Mouse (Mus musculus): Measurements from ENCODE around the gene Lama2. TPM values are rescaled to one million over a fixed set of nuclear protein-coding genes. Genes with fewer than 3 reads are reported as not detected.

Lama2 gene
- 3.8 and 4.2 TPM in 2 replicates for polyA plus RNA-seq (2015; fragmentation: Nextera tagmentation; extraction: Ambion mirVana)

DNA sequence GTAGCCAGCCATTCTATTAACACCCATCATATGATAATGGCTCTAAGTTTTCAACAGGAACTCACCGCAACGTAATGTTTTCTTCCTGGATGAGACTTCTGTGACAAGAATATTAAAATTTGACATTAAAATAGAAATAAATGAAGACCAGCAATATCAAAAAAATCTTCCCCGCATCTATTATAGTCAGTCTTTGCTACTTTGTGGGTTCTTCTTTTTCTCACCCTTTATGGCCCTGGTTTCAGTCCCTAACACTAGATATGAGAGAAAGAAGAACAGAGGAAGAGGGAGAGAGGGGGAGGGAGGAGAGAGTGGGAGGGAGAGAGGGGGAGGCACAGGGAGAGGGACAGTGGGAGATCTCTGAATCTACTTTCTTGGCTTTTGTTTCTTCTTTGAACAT is at the start of gene Lama2:
TSS of gene Lama2 (minus strand) at position 101 of the 400 bp plus-strand sequence.
- no peaks in the 10 kb centered on the region for H3K27me3 ChIP-seq
- H3K9me3 ChIP-seq = no peaks in the 10 kb centered on the region
- no peak within 1 kb of the TSS for H3K4me2 ChIP-seq (replicated peaks)
- 93% methylated on average over 3 of the region's 3 CpGs for WGBS
- no peak within 1 kb of the TSS for H3K27ac ChIP-seq (replicated peaks)
- no peak within 1 kb of the TSS for H3K4me3 ChIP-seq
- no peak for ATAC-seq (replicated peaks)
- H3K9ac ChIP-seq (replicated peaks) = no peak within 1 kb of the TSS
- H3K4me1 ChIP-seq = peaks cover 10% of the 10 kb centered on the region; the same call in 1 of the 2 replicates
- H3K36me3 ChIP-seq = no peaks in the 10 kb centered on the region

DNA sequence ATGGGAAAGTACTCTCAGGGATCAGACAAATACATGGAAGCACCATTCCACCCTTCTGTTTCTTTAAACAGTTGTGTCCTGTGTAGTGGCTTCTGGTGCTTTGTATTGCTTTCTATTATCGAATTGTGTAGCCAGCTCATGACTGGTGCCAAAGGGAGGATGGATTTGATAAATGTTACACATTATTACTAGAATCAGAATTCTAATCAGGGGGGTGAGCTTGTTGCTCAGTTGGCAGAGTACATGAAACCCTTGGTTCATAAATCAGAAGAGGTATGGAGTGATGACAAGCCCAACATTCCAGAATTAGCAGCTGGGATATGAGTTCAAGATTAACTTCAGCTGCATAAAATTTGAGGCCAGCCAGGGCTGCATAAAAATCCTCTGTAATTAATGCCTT is 44.8 kb upstream of the Lama2 start:
- ATAC-seq (replicated peaks) = no peak
- Histone ChIP-seq H3K27ac (replicated peaks) (no peak overlapping the region), H3K36me3 (no peaks in the 10 kb centered on the region), H3K4me2 (replicated peaks) (no peak overlapping the region), H3K4me3 (no peak overlapping the region), H3K27me3 (no peaks in the 10 kb centered on the region), H3K9ac (replicated peaks) (no peak overlapping the region), H3K4me1 (no peaks in the 10 kb centered on the region), H3K9me3 (no peaks in the 10 kb centered on the region)
- 92% methylated on average over 1 of the region's 1 CpGs for WGBS

- Histone ChIP-seq H3K4me2 (replicated peaks) (no peak overlapping the region), H3K27ac (replicated peaks) (no peak overlapping the region), H3K4me1 (no peaks in the 10 kb centered on the region), H3K9me3 (no peaks in the 10 kb centered on the region), H3K9ac (replicated peaks) (no peak overlapping the region), H3K4me3 (no peak overlapping the region), H3K36me3 (no peaks in the 10 kb centered on the region), H3K27me3 (no peaks in the 10 kb centered on the region)
- WGBS = 81% methylated on average over 1 of the region's 1 CpGs
- ATAC-seq (replicated peaks) = no peak
Observed at GRCm38 (mm10) chr10:27663396-27663795, 43.8 kb upstream of the Lama2 start.

DNA sequence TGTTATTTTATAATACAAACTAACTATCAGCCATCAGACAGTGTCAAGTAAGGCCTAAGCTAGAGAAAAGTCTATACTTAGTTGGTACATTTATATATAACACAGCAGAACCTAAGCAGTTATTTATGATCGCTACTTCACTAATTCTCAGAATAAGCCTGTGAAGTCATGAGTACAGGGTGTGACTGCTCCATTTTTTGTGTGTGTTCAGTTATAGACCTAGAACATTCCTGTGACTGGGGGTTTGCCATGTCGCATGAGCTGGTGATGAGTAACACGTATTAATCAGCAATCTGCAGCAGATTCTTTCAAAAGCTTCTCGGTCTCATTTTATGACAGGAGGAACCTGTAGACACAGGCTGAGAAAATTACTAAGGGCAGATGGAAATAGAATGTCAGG is 34.6 kb upstream of the Lama2 start:
- no peak overlapping the region for H3K27ac ChIP-seq (replicated peaks)
- H3K4me1 ChIP-seq = no peaks in the 10 kb centered on the region
- no peak overlapping the region for H3K9ac ChIP-seq (replicated peaks)
- no peak for ATAC-seq (replicated peaks)
- no peak overlapping the region for H3K4me3 ChIP-seq
- H3K36me3 ChIP-seq = no peaks in the 10 kb centered on the region
- no peak overlapping the region for H3K4me2 ChIP-seq (replicated peaks)
- WGBS = 93% methylated on average over 4 of the region's 4 CpGs
- H3K27me3 ChIP-seq = no peaks in the 10 kb centered on the region
- H3K9me3 ChIP-seq = no peaks in the 10 kb centered on the region

GRCm38 (mm10) chr10:27652694-27653335 is 33.3 kb upstream of the Lama2 start:
- no peak overlapping the region for H3K9ac ChIP-seq (replicated peaks)
- H3K27ac ChIP-seq (replicated peaks) = no peak overlapping the region
- no peaks in the 10 kb centered on the region for H3K36me3 ChIP-seq
- no peak overlapping the region for H3K4me3 ChIP-seq
- ATAC-seq (replicated peaks) = no peak
- no peaks in the 10 kb centered on the region for H3K27me3 ChIP-seq
- no peaks in the 10 kb centered on the region for H3K9me3 ChIP-seq
- H3K4me1 ChIP-seq = no peaks in the 10 kb centered on the region
- no peak overlapping the region for H3K4me2 ChIP-seq (replicated peaks)
- 76% methylated on average over 8 of the region's 8 CpGs for WGBS

DNA sequence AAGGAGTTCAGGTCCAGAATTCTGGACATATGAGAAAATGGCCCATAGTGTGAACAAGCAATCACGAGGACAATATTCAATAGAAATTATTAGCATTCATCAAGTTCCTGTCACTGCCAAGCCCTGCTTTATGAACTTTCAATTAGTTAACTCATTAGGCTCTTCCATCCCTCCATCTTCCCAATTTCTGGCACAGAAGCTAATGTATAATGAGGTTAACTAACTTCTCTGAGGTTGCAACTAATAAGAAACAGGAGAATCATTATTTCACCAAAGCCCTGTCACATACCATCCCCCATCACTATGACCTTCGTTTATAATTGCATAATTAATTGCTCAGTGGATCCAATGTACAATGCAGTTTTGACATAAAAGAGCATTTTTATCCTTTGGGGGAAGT is 16.2 kb upstream of the Lama2 start:
- no peaks in the 10 kb centered on the region for H3K9me3 ChIP-seq
- H3K9ac ChIP-seq (replicated peaks) = no peak overlapping the region
- H3K4me3 ChIP-seq = no peak overlapping the region
- H3K27me3 ChIP-seq = no peaks in the 10 kb centered on the region
- ATAC-seq (replicated peaks) = no peak
- H3K27ac ChIP-seq (replicated peaks) = no peak overlapping the region
- no peaks in the 10 kb centered on the region for H3K4me1 ChIP-seq
- no peak overlapping the region for H3K4me2 ChIP-seq (replicated peaks)
- H3K36me3 ChIP-seq = no peaks in the 10 kb centered on the region
- 26% methylated on average over 2 of the region's 2 CpGs for WGBS

DNA sequence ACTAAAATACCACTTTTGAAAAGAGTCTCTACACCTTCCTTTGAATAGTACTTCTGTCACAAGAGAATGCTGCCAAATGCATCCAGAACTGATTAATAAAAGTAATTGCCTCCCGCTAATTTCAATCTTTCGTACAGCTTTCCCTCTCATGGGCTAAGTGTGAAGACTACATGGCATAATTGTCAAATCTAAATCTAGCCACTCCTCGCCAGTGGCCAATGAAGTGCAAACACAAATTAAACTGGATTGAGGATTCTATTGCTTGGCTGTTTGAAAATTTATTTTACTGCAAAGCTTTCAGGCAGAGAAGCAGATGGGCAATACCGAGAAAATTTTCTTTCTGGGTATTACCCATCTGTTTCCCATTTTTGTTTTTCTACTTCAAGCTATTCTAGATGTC is 11.4 kb upstream of the Lama2 start:
- Histone ChIP-seq H3K4me1 (no peaks in the 10 kb centered on the region), H3K9me3 (no peaks in the 10 kb centered on the region), H3K4me2 (replicated peaks) (no peak overlapping the region), H3K27ac (replicated peaks) (peak overlapping the region; percentile 40; the same call in 1 of the 2 replicates), H3K4me3 (no peak overlapping the region), H3K36me3 (no peaks in the 10 kb centered on the region), H3K9ac (replicated peaks) (no peak overlapping the region), H3K27me3 (no peaks in the 10 kb centered on the region)
- ATAC-seq (replicated peaks) = peak; percentile 76
- WGBS = 43% methylated on average over 4 of the region's 4 CpGs

- Histone ChIP-seq H3K4me1 (peaks cover under 1% of the 10 kb centered on the region; the same call in 1 of the 2 replicates), H3K27me3 (no peaks in the 10 kb centered on the region), H3K4me3 (no peak overlapping the region), H3K27ac (replicated peaks) (0 out of 2 replicates have a peak overlapping the region, but pooled peaks have one; percentile 14), H3K36me3 (no peaks in the 10 kb centered on the region), H3K4me2 (replicated peaks) (no peak overlapping the region), H3K9me3 (no peaks in the 10 kb centered on the region), H3K9ac (replicated peaks) (no peak overlapping the region)
- peak; percentile 57; the same call in 1 of the 2 replicates for ATAC-seq (replicated peaks)
- WGBS = 54% methylated on average over 9 of the region's 9 CpGs
Observed at GRCm38 (mm10) chr10:27621697-27622449, 2.3 kb upstream of the Lama2 start.

- ATAC-seq (replicated peaks) = no peak
- no peaks in the 10 kb centered on the region for H3K36me3 ChIP-seq
- WGBS = 88% methylated on average over 4 of the region's 4 CpGs
- no peaks in the 10 kb centered on the region for H3K27me3 ChIP-seq
- peaks cover 10% of the 10 kb centered on the region; the same call in 1 of the 2 replicates for H3K4me1 ChIP-seq
- no peak overlapping the region for H3K4me3 ChIP-seq
- no peaks in the 10 kb centered on the region for H3K9me3 ChIP-seq
- H3K4me2 ChIP-seq (replicated peaks) = no peak overlapping the region
- no peak overlapping the region for H3K9ac ChIP-seq (replicated peaks)
- H3K27ac ChIP-seq (replicated peaks) = no peak overlapping the region
Observed at GRCm38 (mm10) chr10:27617522-27618020, 2.0 kb downstream of the Lama2 start.

DNA sequence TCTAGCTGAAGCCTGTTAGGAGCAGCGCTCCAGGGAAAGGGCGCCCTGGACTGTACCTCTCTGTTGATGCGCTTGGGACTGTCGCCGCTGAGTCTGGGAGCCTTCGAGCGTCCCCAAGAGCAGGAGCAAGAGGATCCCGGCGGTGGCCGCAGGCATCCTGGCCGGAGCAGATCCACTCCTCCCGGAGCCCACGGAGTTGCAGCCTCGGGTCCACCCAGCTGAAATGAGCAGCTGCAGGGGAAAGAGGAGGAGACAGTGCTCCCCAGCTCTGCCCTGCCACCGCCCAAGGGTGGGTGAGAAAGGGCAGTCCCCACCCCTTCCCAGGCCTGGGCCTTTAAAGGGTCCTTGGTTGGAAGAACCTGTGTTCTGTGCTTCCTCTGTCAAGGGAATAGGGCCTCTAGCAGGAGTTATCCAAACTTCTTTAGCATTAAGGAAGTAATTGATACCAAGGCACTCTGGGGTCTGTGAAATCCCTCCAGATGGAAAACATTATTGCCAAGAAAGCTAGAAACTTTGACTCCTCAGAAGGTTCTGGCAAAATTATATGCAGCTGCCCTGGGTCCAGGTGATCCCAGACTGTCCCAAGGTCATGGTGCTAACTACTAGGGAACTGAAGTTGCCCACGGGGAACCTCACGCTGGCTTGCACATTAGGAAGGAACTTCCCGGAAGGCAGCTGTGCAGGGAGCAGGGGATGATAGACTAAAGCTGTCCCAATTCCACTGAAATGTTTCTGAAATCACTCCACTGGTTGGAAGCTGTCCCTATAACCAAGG is 2.7 kb downstream of the Lama2 start:
- Histone ChIP-seq H3K4me2 (replicated peaks) (peak overlapping the region; percentile 46), H3K27ac (replicated peaks) (no peak overlapping the region), H3K36me3 (no peaks in the 10 kb centered on the region), H3K9ac (replicated peaks) (peak overlapping the region; percentile 11; the same call in 1 of the 2 replicates), H3K27me3 (no peaks in the 10 kb centered on the region), H3K4me3 (peak overlapping the region; percentile 28), H3K9me3 (no peaks in the 10 kb centered on the region), H3K4me1 (peaks cover 10% of the 10 kb centered on the region; the same call in 1 of the 2 replicates)
- peak; percentile 76 for ATAC-seq (replicated peaks)
- WGBS = 15% methylated on average over 18 of the region's 18 CpGs

GRCm38 (mm10) chr10:27595675-27596074 is 23.9 kb downstream of the Lama2 start:
- H3K4me1 ChIP-seq = no peaks in the 10 kb centered on the region
- H3K27me3 ChIP-seq = no peaks in the 10 kb centered on the region
- no peak for ATAC-seq (replicated peaks)
- no peak overlapping the region for H3K27ac ChIP-seq (replicated peaks)
- H3K9ac ChIP-seq (replicated peaks) = no peak overlapping the region
- no peaks in the 10 kb centered on the region for H3K9me3 ChIP-seq
- H3K4me3 ChIP-seq = no peak overlapping the region
- H3K36me3 ChIP-seq = no peaks in the 10 kb centered on the region
- no peak overlapping the region for H3K4me2 ChIP-seq (replicated peaks)
- WGBS = 95% methylated on average over 3 of the region's 3 CpGs

DNA sequence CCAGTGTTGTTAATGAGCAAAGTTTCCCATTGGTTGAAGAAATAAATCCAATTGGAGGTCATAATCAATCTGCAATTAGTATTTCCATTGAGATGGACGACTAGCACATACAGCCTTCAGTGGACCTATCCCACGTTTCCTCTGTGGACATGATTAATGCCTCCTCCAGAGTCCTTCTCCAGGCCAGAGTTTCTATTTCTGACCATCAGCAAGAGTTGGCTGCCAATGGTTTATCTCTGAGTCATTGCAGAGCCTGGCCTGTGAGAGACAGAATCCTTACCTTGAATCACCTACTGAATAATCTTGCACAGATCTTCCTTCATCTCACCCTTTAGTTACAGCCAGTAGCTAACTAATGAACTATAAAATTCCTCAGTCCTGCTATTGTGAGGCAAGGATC is 86.3 kb downstream of the Lama2 start:
- H3K4me3 ChIP-seq = no peak overlapping the region
- no peaks in the 10 kb centered on the region for H3K36me3 ChIP-seq
- no peak for ATAC-seq (replicated peaks)
- H3K9ac ChIP-seq (replicated peaks) = no peak overlapping the region
- H3K27ac ChIP-seq (replicated peaks) = no peak overlapping the region
- H3K4me1 ChIP-seq = no peaks in the 10 kb centered on the region
- WGBS = 70% methylated on average over 2 of the region's 2 CpGs
- H3K9me3 ChIP-seq = no peaks in the 10 kb centered on the region
- H3K27me3 ChIP-seq = no peaks in the 10 kb centered on the region
- H3K4me2 ChIP-seq (replicated peaks) = no peak overlapping the region

Measured in forebrain, embryonic 15.5 days (tissue).